Mouse (Mus musculus) left cerebral cortex, postnatal 14 days (tissue): ENCODE data around the gene Slc10a6. TPM values are rescaled to one million over a fixed set of nuclear protein-coding genes. Genes with fewer than 3 reads are reported as not detected.

Experiments used
- DNase-seq, 2 experiments: peaks; one replicate each; pipeline ENCODE4 v3.0.0; 2021 to 2022; ENCODE audit warnings: low spot score in 2 of 2, mixed read lengths in 1 of 2
- intact Hi-C: fragments of 180-260 bp; cut with DNase I; formaldehyde crosslinking; loops from one replicate; pipeline ENCODE4 v1.15.1; 2025
- total RNA-seq, 2 experiments: library from RNA; stranded (reverse); gene quantifications; 2 replicates each; pipeline ENCODE4 v1.2.3; 2021

Gene Slc10a6
- total RNA-seq, 2 experiments from 2014 or later, result 0.15 TPM

DNA sequence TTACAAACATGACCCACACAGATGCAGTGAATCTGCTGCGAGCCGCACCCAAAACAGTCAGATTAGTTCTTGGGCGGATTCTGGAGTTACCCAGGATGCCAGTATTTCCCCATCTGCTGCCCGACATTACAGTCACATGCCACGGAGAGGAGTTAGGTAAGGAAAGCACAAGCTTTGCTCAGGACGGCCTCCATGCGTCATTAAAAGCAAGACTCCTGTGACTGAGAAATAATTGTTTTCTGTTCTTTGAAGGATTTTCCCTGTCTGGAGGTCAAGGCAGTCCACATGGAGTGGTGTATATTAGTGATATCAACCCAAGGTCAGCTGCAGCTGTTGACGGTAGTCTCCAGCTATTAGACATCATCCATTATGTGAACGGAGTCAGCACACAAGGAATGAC lies 59.8 kb downstream of the Slc10a6 start:
- DNase-seq, result no peak
- intact Hi-C loops, result no loop called here

GRCm38 (mm10) chr5:103568034-103568433 lies 61.2 kb downstream of the Slc10a6 start:
- no peak for DNase-seq
- intact Hi-C loops, result no loop called here

DNA sequence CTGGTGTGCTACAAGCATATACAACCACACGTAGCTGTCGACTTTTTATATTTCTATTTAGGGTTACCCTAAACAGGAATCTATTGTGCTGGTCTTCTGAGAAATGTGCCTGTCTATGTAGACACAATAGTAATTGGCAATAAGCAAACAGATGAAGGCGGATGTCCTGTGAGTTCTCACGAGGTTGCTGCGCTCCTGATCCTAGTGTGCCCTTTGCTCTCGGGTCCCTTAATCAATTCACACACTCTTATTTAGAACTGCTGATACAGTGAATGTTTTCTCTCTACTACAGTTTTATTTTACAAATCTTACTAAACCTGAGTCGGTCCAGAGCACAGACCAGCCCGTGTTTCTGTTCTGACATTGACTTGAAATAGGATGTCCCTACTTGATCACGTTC lies 68.7 kb downstream of the Slc10a6 start:
- intact Hi-C loops, result no loop called here
- no peak for DNase-seq

Other genes with a start within 250 kb of the Slc10a6 start
- 1 to 10 TPM; 8.3 to 9.6 TPM for gene Ptpn13, start 204.2 kb downstream of the Slc10a6 start, total RNA-seq
- gene 1700016H13Rik, start 26.6 kb upstream of the Slc10a6 start, total RNA-seq, result not detected
- 10 to 100 TPM in 1 of 2 experiments, 1 to 10 TPM in 1; 6.7 to 12.0 TPM for gene Aff1, start 63.0 kb upstream of the Slc10a6 start, total RNA-seq